Mouse (Mus musculus): ENCODE results near the gene Tnfaip8l3. TPM values are rescaled to one million over a fixed set of nuclear protein-coding genes. Genes with fewer than 3 reads are reported as not detected.
"Not testable (repeated sequence)": the region's sequence is repeated elsewhere in the genome, so short reads cannot be mapped to it uniquely, and the experiment has no call there.

Gene Tnfaip8l3
- polyA plus RNA-seq, 1 experiment from 2014 or later, result 0.07 TPM

- 84% methylated on average over 3 of the region's 3 CpGs for WGBS
- H3K4me3 ChIP-seq, result no peak overlapping the region
- no peaks in the 10 kb centered on the region for H3K36me3 ChIP-seq (replicated peaks)
- peaks cover 28% of the 10 kb centered on the region for H3K27me3 ChIP-seq (ENCODE audit: poor library complexity, severe bottlenecking)
- H3K4me1 ChIP-seq, result peaks cover 13% of the 10 kb centered on the region
- no peak for DNase-seq (ENCODE audit: extremely low spot score, low spot score)
- no peaks in the 10 kb centered on the region for H3K9me3 ChIP-seq
- no peak overlapping the region for H3K27ac ChIP-seq
Measured at GRCm38 (mm10) chr9:54063655-54064054, 4.5 kb downstream of the Tnfaip8l3 start.

GRCm38 (mm10) chr9:54061666-54062065 lies 6.5 kb downstream of the Tnfaip8l3 start:
- Histone ChIP-seq H3K36me3 (replicated peaks) (no peaks in the 10 kb centered on the region), H3K27me3 (ENCODE audit: poor library complexity, severe bottlenecking) (peaks cover 8% of the 10 kb centered on the region), H3K4me1 (no peaks in the 10 kb centered on the region), H3K27ac (no peak overlapping the region), H3K9me3 (no peaks in the 10 kb centered on the region), H3K4me3 (no peak overlapping the region)
- DNase-seq (ENCODE audit: extremely low spot score, low spot score), result no peak
- WGBS, result 84% methylated on average over 5 of the region's 5 CpGs

- H3K36me3 ChIP-seq (replicated peaks), result no peaks in the 10 kb centered on the region
- no peaks in the 10 kb centered on the region for H3K4me1 ChIP-seq
- H3K9me3 ChIP-seq, result no peaks in the 10 kb centered on the region
- WGBS, result 89% methylated on average over 3 of the region's 3 CpGs
- no peak overlapping the region for H3K4me3 ChIP-seq
- no peaks in the 10 kb centered on the region for H3K27me3 ChIP-seq (ENCODE audit: poor library complexity, severe bottlenecking)
- H3K27ac ChIP-seq, result no peak overlapping the region
- DNase-seq (ENCODE audit: extremely low spot score, low spot score), result no peak
Measured at GRCm38 (mm10) chr9:54051298-54052068, 16.7 kb downstream of the Tnfaip8l3 start.

- H3K27ac ChIP-seq, result no peak overlapping the region
- WGBS, result 80% methylated on average over 5 of the region's 5 CpGs
- DNase-seq (ENCODE audit: extremely low spot score, low spot score), result no peak
- no peaks in the 10 kb centered on the region for H3K27me3 ChIP-seq (ENCODE audit: poor library complexity, severe bottlenecking)
- no peaks in the 10 kb centered on the region for H3K36me3 ChIP-seq (replicated peaks)
- no peak overlapping the region for H3K4me3 ChIP-seq
- H3K9me3 ChIP-seq, result no peaks in the 10 kb centered on the region
- H3K4me1 ChIP-seq, result no peaks in the 10 kb centered on the region
Measured at GRCm38 (mm10) chr9:54048978-54049377, 19.2 kb downstream of the Tnfaip8l3 start.

GRCm38 (mm10) chr9:54043067-54043466 lies 25.1 kb downstream of the Tnfaip8l3 start:
- no peaks in the 10 kb centered on the region for H3K36me3 ChIP-seq (replicated peaks)
- H3K27ac ChIP-seq, result no peak overlapping the region
- no peaks in the 10 kb centered on the region for H3K27me3 ChIP-seq (ENCODE audit: poor library complexity, severe bottlenecking)
- H3K9me3 ChIP-seq, result no peaks in the 10 kb centered on the region
- no peak overlapping the region for H3K4me3 ChIP-seq
- H3K4me1 ChIP-seq, result no peaks in the 10 kb centered on the region
- 96% methylated on average over 5 of the region's 5 CpGs for WGBS
- no peak for DNase-seq (ENCODE audit: extremely low spot score, low spot score)

- Histone ChIP-seq H3K27ac (no peak overlapping the region), H3K27me3 (ENCODE audit: poor library complexity, severe bottlenecking) (no peaks in the 10 kb centered on the region), H3K4me3 (no peak overlapping the region), H3K4me1 (no peaks in the 10 kb centered on the region), H3K36me3 (replicated peaks) (no peaks in the 10 kb centered on the region), H3K9me3 (no peaks in the 10 kb centered on the region)
- no peak for DNase-seq (ENCODE audit: extremely low spot score, low spot score)
- 84% methylated on average over 9 of the region's 9 CpGs for WGBS
Measured at GRCm38 (mm10) chr9:54037717-54038116, 30.5 kb downstream of the Tnfaip8l3 start.

GRCm38 (mm10) chr9:54034691-54035090 lies 33.5 kb downstream of the Tnfaip8l3 start:
- H3K27me3 ChIP-seq (ENCODE audit: poor library complexity, severe bottlenecking), result no peaks in the 10 kb centered on the region
- DNase-seq (ENCODE audit: extremely low spot score, low spot score), result no peak
- 83% methylated on average over 5 of the region's 5 CpGs for WGBS
- no peak overlapping the region for H3K27ac ChIP-seq
- H3K4me3 ChIP-seq, result no peak overlapping the region
- H3K9me3 ChIP-seq, result no peaks in the 10 kb centered on the region
- H3K36me3 ChIP-seq (replicated peaks), result no peaks in the 10 kb centered on the region
- no peaks in the 10 kb centered on the region for H3K4me1 ChIP-seq

GRCm38 (mm10) chr9:54022795-54023194 lies 45.4 kb downstream of the Tnfaip8l3 start:
- no peaks in the 10 kb centered on the region for H3K4me1 ChIP-seq
- no peak overlapping the region for H3K27ac ChIP-seq
- no peaks in the 10 kb centered on the region for H3K27me3 ChIP-seq (ENCODE audit: poor library complexity, severe bottlenecking)
- no peak overlapping the region for H3K4me3 ChIP-seq
- WGBS, result 90% methylated on average over 3 of the region's 3 CpGs
- H3K36me3 ChIP-seq (replicated peaks), result no peaks in the 10 kb centered on the region
- no peaks in the 10 kb centered on the region; the same call in 1 of the 2 replicates for H3K9me3 ChIP-seq
- DNase-seq (ENCODE audit: extremely low spot score, low spot score), result no peak

- Histone ChIP-seq H3K9me3 (no peaks in the 10 kb centered on the region), H3K27me3 (ENCODE audit: poor library complexity, severe bottlenecking) (no peaks in the 10 kb centered on the region), H3K4me1 (no peaks in the 10 kb centered on the region; the same call in 1 of the 2 replicates), H3K27ac (no peak overlapping the region), H3K4me3 (no peak overlapping the region), H3K36me3 (replicated peaks) (no peaks in the 10 kb centered on the region)
- WGBS, result 73% methylated on average over 1 of the region's 1 CpGs
- no peak for DNase-seq (ENCODE audit: extremely low spot score, low spot score)
Measured at GRCm38 (mm10) chr9:53994528-53994927, 73.7 kb downstream of the Tnfaip8l3 start.

- H3K27ac ChIP-seq; H3K9me3 ChIP-seq; DNase-seq (ENCODE audit: extremely low spot score, low spot score); H3K4me1 ChIP-seq; H3K27me3 ChIP-seq (ENCODE audit: poor library complexity, severe bottlenecking); H3K4me3 ChIP-seq; H3K36me3 ChIP-seq (replicated peaks): not testable (repeated sequence)
Measured at GRCm38 (mm10) chr9:53992567-53992966, 75.6 kb downstream of the Tnfaip8l3 start.

GRCm38 (mm10) chr9:53990921-53991320 lies 77.3 kb downstream of the Tnfaip8l3 start:
- no peaks in the 10 kb centered on the region for H3K27me3 ChIP-seq (ENCODE audit: poor library complexity, severe bottlenecking)
- no peak overlapping the region for H3K27ac ChIP-seq
- no peak overlapping the region for H3K4me3 ChIP-seq
- DNase-seq (ENCODE audit: extremely low spot score, low spot score), result no peak
- 8% methylated on average over 3 of the region's 3 CpGs for WGBS
- no peaks in the 10 kb centered on the region for H3K36me3 ChIP-seq (replicated peaks)
- H3K4me1 ChIP-seq, result no peaks in the 10 kb centered on the region; the same call in 1 of the 2 replicates
- H3K9me3 ChIP-seq, result no peaks in the 10 kb centered on the region

GRCm38 (mm10) chr9:53986972-53987371 lies 81.2 kb downstream of the Tnfaip8l3 start:
- 0 out of 2 replicates have a peak, but pooled peaks cover 5% of the 10 kb centered on the region for H3K27me3 ChIP-seq (ENCODE audit: poor library complexity, severe bottlenecking)
- H3K27ac ChIP-seq, result no peak overlapping the region
- H3K4me1 ChIP-seq, result no peaks in the 10 kb centered on the region; the same call in 1 of the 2 replicates
- H3K36me3 ChIP-seq (replicated peaks), result no peaks in the 10 kb centered on the region
- WGBS, result 55% methylated on average over 3 of the region's 3 CpGs
- DNase-seq (ENCODE audit: extremely low spot score, low spot score), result no peak
- no peaks in the 10 kb centered on the region for H3K9me3 ChIP-seq
- H3K4me3 ChIP-seq, result no peak overlapping the region

GRCm38 (mm10) chr9:53984868-53985267 lies 83.3 kb downstream of the Tnfaip8l3 start:
- Histone ChIP-seq H3K4me1 (no peaks in the 10 kb centered on the region), H3K27me3 (ENCODE audit: poor library complexity, severe bottlenecking) (0 out of 2 replicates have a peak, but pooled peaks cover 5% of the 10 kb centered on the region), H3K9me3 (no peaks in the 10 kb centered on the region), H3K4me3 (no peak overlapping the region), H3K27ac (no peak overlapping the region), H3K36me3 (replicated peaks) (no peaks in the 10 kb centered on the region)
- WGBS, result 34% methylated on average over 9 of the region's 9 CpGs
- DNase-seq (ENCODE audit: extremely low spot score, low spot score), result peak; percentile 42

Data from forebrain, embryonic 10.5 days (tissue).